Mouse (Mus musculus) small intestine, adult 2 months (tissue): Measurements from ENCODE around the gene Iqub.

Source experiments
- CTCF ChIP-seq: fragments of 200-500 bp; IDR thresholded peaks from 2 replicates; pipeline ENCODE4 v1.5.1; 2012; ENCODE audit warnings: low read depth, mild to moderate bottlenecking, control low read depth, inconsistent platforms, low read length, moderate library complexity, mixed read lengths; ENCODE audit not compliant: insufficient replicate concordance, insufficient read length; ENCODE audit errors: extremely low read depth
- POLR2A ChIP-seq: fragments of 200-500 bp; IDR thresholded peaks from 2 replicates; pipeline ENCODE4 v1.6.1; 2012; ENCODE audit warnings: low read depth, mild to moderate bottlenecking, control low read depth, inconsistent platforms, low read length, moderate library complexity

DNA sequence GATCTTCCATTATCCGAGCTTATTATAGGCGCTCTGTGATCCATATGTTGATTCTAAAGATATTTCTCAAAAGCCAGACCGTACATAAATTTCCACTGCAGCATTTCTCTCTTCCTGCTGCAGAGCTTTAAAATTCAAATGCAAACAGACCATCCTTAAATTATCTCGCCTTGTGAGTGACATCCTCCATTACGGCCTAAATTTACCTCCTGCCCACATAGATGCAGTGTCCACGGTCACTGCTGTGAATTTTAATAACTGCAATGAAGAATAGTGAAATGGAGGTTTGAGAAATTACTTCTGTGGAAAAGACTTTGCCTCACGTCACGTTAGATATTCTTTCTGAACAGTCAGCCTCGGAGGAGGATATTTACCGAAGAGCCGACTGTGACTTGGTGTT, 98.8 kb downstream of the Iqub start:
- TF ChIP-seq POLR2A (no peak), CTCF (no peak)
